8 mouse cellular contexts compared by ENCODE assay signal in genomic region chr9:21153833-21154232, GRCm38 (mm10). TPM values are rescaled to one million over a fixed set of nuclear protein-coding genes. Genes with fewer than 3 reads are reported as not detected.
A peak's percentile ranks its signal among the peaks of the same experiment; 100 is the strongest.
DNase-seq lines count a peak whose midpoint lies in the region; ATAC-seq and TF ChIP-seq lines count a peak whose summit lies in the region.

No protein-coding gene starts in this region.

- peak overlapping the region; percentile 40 for H3K4me3 ChIP-seq in heart, postnatal 0 days (ENCODE audit: low read depth, low read length)

- no peak for TF ChIP-seq CTCF in heart, postnatal 0 days (IDR thresholded peaks at IDR 0.05; ENCODE audit: low read depth)

- no peak for ATAC-seq in heart, postnatal 0 days (ENCODE audit: insufficient read depth, low read depth)
- no peak for ATAC-seq in cerebellum, adult (ENCODE audit: insufficient number of reproducible peaks, low FRiP score, low TSS enrichment)

- peak overlapping the region; percentile 35 for H3K9ac ChIP-seq in heart, postnatal 0 days (replicated peaks; ENCODE audit: low read depth, low read length)

- no peaks in the 10 kb centered on the region for H3K27me3 ChIP-seq in heart, postnatal 0 days (ENCODE audit: control insufficient read depth, insufficient read depth, low read length)

- H3K27ac ChIP-seq in heart, postnatal 0 days (ENCODE audit: low read depth), result peak overlapping the region; percentile 41

- peaks cover 15% of the 10 kb centered on the region for H3K4me1 ChIP-seq in heart, postnatal 0 days (ENCODE audit: control insufficient read depth, insufficient read depth)

- DNase-seq in adrenal gland, postnatal 14 days, result peak; percentile 12
- DNase-seq in adrenal gland, adult 8-10 months, result no peak
- DNase-seq in Muller cell, postnatal 12 days (ENCODE audit: inconsistent ontology term), result peak; percentile 39
- peak; percentile 19 for DNase-seq in heart, postnatal 0 days (ENCODE audit: low spot score)
- peak; percentile 48 to 61 for DNase-seq in lung, postnatal 4 days
- DNase-seq in thymus, postnatal 36 days, result no peak
- DNase-seq in cerebellum, postnatal 4 days (ENCODE audit: low spot score in 2 of 2), result no peak

- H3K36me3 ChIP-seq in heart, postnatal 0 days (replicated peaks; ENCODE audit: control insufficient read depth, insufficient read depth, low read length), result no peaks in the 10 kb centered on the region

- WGBS in heart, postnatal 0 days, result 5% methylated on average over 5 of the region's 5 CpGs

- peak overlapping the region; percentile 67 for H3K4me2 ChIP-seq in heart, postnatal 0 days (ENCODE audit: low read depth, low read length)

- no peaks in the 10 kb centered on the region for H3K9me3 ChIP-seq in heart, postnatal 0 days (replicated peaks; ENCODE audit: control insufficient read depth, low read length)

- TF ChIP-seq EP300 in heart, postnatal 0 days (IDR thresholded peaks at IDR 0.05; ENCODE audit: low read depth), result no peak

RNA-seq across cellular contexts. Expression of gene Cdc37, which starts 4.1 kb away (rescaled TPM):
- 171 and 185 TPM in 2 replicates for total RNA-seq in adrenal gland, postnatal 14 days (2021)
- total RNA-seq in adrenal gland, adult 8-10 months (2022), result 100 to 1,000 TPM; 162 to 190 (median 174) TPM
- total RNA-seq in heart, postnatal 0 days (2014; rRNA removed; ENCODE audit: low replicate concordance), result 32.9 and 50.1 TPM in 2 replicates
- 176 and 183 TPM in 2 replicates for polyA plus RNA-seq in heart, postnatal 0 days (2015; fragmentation: Nextera tagmentation; extraction: Ambion mirVana)

RNA-seq across cellular contexts. Expression of gene Pde4a, which starts 11.7 kb away (rescaled TPM):
- 22.4 and 22.9 TPM in 2 replicates for total RNA-seq in adrenal gland, postnatal 14 days (2021)
- total RNA-seq in adrenal gland, adult 8-10 months (2022), result 10 to 100 TPM in 2 of 4 experiments, 1 to 10 TPM in 2; 5.7 to 13.4 (median 9.8) TPM
- total RNA-seq in heart, postnatal 0 days (2014; rRNA removed; ENCODE audit: low replicate concordance), result 10.2 and 14.6 TPM in 2 replicates
- 16.6 and 17.5 TPM in 2 replicates for polyA plus RNA-seq in heart, postnatal 0 days (2015; fragmentation: Nextera tagmentation; extraction: Ambion mirVana)

RNA-seq across cellular contexts. Expression of gene Tyk2, which starts 22.8 kb away (rescaled TPM):
- total RNA-seq in adrenal gland, postnatal 14 days (2021), result 12.6 and 17.3 TPM in 2 replicates
- total RNA-seq in adrenal gland, adult 8-10 months (2022), result 10 to 100 TPM; 15.3 to 30.3 (median 23.0) TPM
- total RNA-seq in heart, postnatal 0 days (2014; rRNA removed; ENCODE audit: low replicate concordance), result 16.7 and 17.9 TPM in 2 replicates
- polyA plus RNA-seq in heart, postnatal 0 days (2015; fragmentation: Nextera tagmentation; extraction: Ambion mirVana), result 7.7 and 8.3 TPM in 2 replicates

Comparison
In these comparisons a context has a peak if more than half of its experiments do, and no peak if none do; other contexts are left out.
1. DNase-seq: peak in adrenal gland, postnatal 14 days (single experiment), Muller cell, postnatal 12 days (single experiment), heart, postnatal 0 days (single experiment) and lung, postnatal 4 days (2 of 2); none in adrenal gland, adult 8-10 months (single experiment), thymus, postnatal 36 days (0 of 2) and cerebellum, postnatal 4 days (0 of 2).